Mouse (Mus musculus): ENCODE results near the gene Fam20b.
"Not testable (repeated sequence)": the region's sequence is repeated elsewhere in the genome, so short reads cannot be mapped to it uniquely, and the experiment has no call there.

Gene Fam20b

DNA sequence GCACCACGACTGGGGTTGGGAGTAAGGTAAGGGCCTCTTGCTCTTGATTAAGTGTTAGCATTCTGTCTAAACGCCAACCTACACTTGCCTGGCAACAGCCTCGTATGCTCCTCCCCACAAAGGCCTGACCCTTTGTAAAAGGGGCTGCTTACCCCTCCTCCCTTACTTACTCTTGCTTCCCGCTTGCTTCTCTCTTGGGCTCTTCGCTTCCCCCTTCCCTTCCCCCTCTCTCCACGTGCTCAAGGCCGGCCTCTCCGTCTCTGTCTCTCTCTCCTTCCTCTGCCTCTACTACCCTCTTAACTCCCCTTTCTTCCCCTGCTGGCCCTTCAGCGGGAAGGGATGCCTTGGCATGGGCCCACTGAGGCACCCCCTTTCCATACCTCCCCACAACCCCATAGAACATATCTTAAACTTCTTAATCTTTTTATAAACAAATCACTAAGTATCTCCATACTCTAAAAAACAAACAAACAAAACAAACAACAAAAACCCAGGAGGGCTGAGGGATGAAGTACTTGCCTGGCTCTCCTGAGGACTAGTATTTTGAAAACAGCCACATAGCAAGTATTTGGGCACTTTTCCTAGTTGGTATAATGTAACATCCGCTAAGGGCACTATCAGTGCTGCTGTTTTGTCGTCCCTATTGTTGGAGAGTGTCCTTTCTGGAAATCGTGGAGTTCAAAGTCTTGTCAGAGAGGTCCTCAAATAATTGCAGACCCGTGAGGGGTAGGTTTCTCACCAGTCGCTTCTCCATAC lies 46.0 kb downstream of the Fam20b start:
- DNase-seq (ENCODE audit: inconsistent age in 2 of 2, low spot score in 1 of 2), result peak in 1 of 2 experiments; percentile 23

GRCm38 (mm10) chr1:156671921-156672320 lies 47.0 kb downstream of the Fam20b start:
- no peak for DNase-seq (ENCODE audit: inconsistent age in 2 of 2, low spot score in 1 of 2)

GRCm38 (mm10) chr1:156669208-156669983 lies 49.5 kb downstream of the Fam20b start:
- DNase-seq (ENCODE audit: inconsistent age in 2 of 2, low spot score in 1 of 2), result no peak

DNA sequence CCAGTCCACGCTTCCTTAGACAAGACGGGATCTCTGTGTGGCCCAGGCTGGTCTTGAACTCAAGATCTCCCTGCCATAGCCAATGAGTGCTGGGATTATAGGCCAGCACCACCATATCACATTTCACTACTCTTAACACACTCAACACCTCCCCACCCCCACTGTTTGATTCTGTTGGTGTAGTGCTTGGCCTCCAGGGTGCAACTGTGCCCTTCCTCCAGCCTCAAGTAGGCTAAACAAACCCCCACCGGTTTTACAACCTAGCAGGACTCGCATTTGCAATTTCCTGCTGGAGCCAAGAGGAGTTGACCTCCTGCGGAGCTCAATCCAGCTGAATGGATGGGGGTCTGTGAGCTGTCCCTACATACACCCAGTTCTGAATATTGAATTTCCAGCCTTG lies 50.3 kb downstream of the Fam20b start:
- DNase-seq (ENCODE audit: inconsistent age in 2 of 2, low spot score in 1 of 2), result no peak

DNA sequence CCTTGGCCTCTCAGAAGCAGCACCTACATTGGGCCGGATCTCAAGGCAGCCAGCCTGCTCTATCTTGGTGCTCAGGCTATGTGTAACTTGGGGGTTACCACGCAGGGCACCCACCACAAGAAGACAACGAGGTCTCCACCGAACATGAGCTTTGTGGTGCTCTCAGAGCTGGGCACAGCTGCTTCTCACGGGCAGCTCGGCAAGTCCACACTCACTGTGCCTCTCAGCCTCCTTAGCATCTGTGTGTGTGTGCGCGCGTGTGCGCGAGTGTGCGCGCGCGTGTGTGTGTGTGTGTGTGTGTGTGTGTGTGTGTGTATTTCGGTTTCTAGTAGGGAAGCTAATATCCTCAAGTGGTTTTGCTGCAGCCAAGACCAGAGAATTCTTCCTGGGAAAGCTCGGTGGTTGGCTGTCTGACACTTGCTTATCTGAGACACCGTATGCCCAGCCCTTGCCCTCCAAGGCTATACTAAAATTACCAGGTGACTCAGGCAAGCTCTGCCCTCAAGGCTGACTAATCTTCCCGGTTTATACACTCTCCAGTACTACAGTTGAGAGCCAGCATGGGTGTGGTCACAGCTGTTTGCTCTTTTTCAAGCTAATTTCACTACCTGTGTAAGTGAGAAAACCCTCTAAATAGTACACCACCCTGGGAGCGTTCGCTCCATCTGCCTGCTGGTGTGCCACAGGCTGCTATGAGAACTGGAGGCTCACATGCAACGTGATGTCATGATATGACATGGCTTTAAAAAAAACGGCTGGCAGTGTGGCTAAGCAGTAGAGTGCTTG lies 51.6 kb downstream of the Fam20b start:
- peak; percentile 73 to 84 for DNase-seq (ENCODE audit: inconsistent age in 2 of 2, low spot score in 1 of 2)

- no peak for DNase-seq (ENCODE audit: inconsistent age in 2 of 2, low spot score in 1 of 2)
Observed at GRCm38 (mm10) chr1:156665777-156666176, 53.1 kb downstream of the Fam20b start.

GRCm38 (mm10) chr1:156660660-156661236 lies 58.1 kb downstream of the Fam20b start:
- DNase-seq (ENCODE audit: inconsistent age in 2 of 2, low spot score in 1 of 2), result not testable (repeated sequence)

DNA sequence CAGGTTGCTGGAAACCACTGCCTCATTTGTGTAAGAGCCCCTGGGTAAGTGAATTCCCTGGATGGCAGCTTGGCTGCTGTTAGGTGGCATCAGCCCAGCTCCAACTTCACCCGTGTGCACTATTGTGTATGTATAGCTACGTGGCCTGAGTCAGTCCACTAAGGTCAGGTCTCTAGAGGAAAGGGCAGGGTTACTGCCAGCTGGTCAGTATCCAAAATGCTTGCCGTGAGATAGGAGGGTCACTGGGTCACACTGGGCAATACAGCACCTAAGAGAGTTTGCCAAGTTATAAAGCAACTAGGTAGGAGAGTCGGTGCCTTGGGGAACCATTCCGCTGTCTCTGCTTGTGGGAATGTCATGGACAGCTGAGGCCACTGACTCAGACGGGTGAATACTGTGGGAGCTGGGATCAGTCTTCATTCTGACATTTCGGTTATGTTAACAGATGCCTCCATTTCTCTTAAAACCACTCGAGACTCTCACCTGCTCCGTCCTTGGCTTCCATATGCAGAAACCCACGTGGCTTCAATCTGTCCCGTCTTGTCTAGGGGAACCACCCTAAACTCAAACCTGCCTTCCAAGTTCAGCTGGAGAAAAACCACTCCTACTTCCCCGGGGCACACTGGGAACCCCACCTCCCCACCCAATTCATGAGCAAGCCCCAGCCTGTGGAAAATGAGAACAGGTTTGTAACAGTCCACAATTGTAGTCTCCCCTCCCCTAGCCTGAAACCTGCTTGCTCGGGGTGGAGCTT lies 58.8 kb downstream of the Fam20b start:
- peak; percentile 41 to 79 for DNase-seq (ENCODE audit: inconsistent age in 2 of 2, low spot score in 1 of 2)

GRCm38 (mm10) chr1:156658676-156659075 lies 60.2 kb downstream of the Fam20b start:
- peak; percentile 58 to 82 for DNase-seq (ENCODE audit: inconsistent age in 2 of 2, low spot score in 1 of 2)

DNA sequence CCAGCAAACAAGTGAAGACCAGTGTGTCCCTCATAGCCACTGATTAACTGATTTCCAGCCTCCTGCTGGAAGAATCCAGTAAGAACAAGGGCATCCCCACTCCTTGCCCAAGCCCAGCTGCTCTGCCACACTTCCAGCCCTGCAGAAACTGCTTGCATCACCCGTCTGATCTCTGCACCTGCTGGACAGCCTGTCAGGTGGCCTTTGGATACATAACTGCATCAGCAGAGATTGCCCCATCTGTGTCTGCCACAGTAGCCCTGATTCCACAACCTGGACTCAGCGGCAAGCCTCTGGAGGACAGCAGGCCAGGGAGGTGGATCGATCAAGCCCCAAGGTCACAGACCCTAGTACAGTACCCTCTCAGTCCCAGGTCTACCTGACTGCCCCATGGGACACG lies 61.4 kb downstream of the Fam20b start:
- DNase-seq (ENCODE audit: inconsistent age in 2 of 2, low spot score in 1 of 2), result no peak

DNA sequence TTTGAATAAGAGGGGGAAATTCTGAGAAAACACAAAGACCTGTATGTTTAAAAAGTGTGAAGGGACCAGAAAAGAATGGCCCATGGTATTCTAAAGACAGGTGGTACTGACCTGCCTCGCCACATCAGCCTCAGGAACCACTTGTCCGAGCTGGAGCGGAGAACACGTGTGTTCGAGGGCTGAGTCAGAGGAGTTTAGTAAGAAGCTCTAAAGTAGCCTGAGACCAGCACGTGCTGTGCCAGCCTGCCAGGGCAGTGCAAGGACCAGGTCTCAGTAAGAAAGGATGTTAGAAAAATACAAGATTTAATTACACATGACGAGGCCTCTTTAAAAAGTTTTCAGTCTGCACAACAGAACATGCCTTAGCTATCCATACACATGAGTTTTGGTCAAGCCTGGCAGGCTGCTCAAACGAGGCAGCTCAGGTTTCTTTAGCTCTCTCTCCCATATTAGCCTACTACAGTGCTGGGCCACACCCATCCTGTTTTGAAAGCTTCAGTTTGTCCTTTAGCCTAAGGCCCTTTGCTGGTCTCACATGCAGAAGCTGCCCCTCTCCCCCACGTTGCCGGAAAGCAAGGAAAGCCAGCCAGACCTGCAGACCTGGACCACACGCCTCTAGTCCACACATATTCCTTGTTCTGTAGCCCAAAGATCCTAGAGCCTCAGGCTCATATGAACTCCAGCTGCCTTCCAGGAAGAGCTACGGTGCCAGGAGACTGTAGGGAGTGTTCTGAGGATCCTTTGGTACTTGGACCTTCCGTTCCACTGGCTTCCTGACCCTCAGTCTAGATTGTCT lies 64.0 kb downstream of the Fam20b start:
- DNase-seq (ENCODE audit: inconsistent age in 2 of 2, low spot score in 1 of 2), result no peak

DNA sequence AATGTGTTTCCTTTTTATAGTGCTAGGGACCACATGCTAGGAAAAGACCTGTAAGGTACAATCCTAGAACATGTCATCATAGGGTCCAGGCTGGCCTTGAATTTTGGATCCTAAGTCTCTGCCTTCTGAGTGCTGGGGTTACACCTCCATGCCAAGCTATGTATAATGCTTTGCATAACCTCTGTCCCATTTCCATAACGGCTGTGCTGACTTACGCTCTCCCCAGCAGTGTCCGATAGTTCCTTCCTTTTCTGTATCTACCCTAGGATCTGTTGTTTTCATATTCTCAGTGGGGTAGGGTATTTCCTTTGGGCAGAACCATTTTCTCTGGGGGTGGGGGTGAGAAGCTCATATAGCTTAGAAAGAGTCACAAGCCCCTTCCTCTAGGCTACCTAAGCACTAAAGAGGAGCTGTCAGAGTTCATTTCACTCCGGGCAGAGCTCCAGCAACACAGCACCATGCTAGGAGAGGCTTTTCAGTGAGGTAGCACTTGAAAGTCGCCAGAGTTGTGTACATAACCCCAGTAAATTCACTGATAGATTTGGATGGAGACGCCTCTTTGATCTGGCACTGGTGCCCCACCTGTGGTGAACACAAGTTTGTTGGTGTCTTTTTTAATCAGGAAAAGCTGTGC lies 66.6 kb downstream of the Fam20b start:
- DNase-seq (ENCODE audit: inconsistent age in 2 of 2, low spot score in 1 of 2), result no peak

- no peak for DNase-seq (ENCODE audit: inconsistent age in 2 of 2, low spot score in 1 of 2)
Observed at GRCm38 (mm10) chr1:156650631-156651030, 68.3 kb downstream of the Fam20b start.

GRCm38 (mm10) chr1:156648705-156649104 lies 70.2 kb downstream of the Fam20b start:
- DNase-seq (ENCODE audit: inconsistent age in 2 of 2, low spot score in 1 of 2), result no peak

- DNase-seq (ENCODE audit: inconsistent age in 2 of 2, low spot score in 1 of 2), result no peak
Observed at GRCm38 (mm10) chr1:156645971-156646370, 72.9 kb downstream of the Fam20b start.

- DNase-seq (ENCODE audit: inconsistent age in 2 of 2, low spot score in 1 of 2), result peak; percentile 49 to 53
Observed at GRCm38 (mm10) chr1:156644780-156645523, 73.9 kb downstream of the Fam20b start.

DNA sequence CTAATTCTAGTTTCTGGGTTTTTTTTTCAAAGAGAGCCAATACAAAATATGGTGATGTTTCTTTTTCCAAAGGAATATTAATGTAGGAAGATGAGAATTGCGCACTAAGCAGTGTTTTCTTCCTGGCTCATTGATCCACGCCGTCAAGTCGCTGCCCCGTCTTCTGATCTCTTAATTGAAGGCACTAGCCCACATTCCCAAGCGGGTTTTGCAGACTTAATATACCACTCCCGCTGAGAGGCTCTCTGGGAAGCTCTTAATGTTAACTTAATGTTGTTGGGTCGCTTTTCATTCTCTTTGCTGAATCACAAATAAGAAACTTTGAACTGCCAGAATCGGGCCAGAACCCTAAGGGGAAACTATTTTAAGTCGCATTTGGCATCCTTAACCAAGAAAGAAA lies 74.8 kb downstream of the Fam20b start:
- no peak for DNase-seq (ENCODE audit: inconsistent age in 2 of 2, low spot score in 1 of 2)

DNA sequence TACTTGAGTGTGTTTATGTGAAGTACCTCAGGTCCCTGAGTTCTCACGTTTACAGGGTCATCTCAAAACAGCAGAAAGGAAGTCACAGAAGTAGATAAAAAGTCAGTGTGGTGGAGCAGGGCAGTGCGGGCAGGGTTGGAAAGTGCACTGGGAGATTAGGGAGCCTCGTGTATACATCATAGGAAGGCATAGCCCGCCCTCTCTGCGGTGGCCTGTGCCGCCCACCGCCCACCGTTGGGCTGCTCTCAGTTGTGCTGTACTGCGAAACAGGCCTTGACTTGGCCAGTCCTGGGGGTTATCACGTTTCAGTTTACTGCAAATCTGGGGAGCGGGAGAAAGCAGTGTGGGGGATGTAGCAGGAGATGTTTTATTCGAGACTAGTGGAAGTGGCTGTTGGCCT lies 76.1 kb downstream of the Fam20b start:
- no peak for DNase-seq (ENCODE audit: inconsistent age in 2 of 2, low spot score in 1 of 2)

DNA sequence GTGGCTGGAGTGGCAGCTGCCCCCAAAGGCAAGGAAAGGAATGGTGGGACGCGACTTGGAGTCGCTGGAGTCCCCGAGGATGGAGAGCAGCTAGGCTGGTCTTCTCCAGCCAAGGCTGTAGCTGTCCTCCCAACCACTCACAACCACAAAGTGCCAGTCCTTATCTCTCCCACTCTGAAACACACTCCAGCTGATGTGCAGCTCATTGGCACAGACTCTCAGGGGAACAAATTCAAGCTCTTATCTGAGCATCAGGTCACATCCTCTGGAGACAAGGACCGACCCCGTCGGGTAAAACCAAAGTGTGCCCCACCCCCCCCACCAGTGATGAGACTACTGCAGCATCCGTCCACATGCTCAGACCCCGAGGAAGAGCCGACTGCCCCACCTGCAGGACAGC lies 77.1 kb downstream of the Fam20b start:
- no peak for DNase-seq (ENCODE audit: inconsistent age in 2 of 2, low spot score in 1 of 2)
